Mouse (Mus musculus): ENCODE measurements around the gene Bhlhb9.

Bhlhb9 gene

DNA sequence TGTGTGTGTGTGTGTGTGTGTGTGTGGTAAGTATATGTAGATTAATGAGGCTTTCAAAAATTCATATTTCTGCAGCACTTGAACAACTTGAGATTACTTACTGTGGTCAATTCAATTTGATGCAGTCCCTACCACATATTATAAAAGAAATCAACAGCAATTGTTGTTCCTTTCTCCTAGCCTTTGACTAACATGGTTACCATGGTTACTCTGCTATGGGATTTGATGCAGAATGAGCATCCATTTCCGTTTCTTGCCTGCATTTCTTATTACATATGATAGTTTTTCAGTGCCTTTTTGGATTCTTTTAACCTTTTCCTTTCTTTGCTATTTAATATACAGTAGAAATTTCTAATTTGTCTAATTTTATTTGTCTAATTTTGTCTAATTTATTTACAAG is 119.7 kb downstream of the Bhlhb9 start:
- no peak for DNase-seq

DNA sequence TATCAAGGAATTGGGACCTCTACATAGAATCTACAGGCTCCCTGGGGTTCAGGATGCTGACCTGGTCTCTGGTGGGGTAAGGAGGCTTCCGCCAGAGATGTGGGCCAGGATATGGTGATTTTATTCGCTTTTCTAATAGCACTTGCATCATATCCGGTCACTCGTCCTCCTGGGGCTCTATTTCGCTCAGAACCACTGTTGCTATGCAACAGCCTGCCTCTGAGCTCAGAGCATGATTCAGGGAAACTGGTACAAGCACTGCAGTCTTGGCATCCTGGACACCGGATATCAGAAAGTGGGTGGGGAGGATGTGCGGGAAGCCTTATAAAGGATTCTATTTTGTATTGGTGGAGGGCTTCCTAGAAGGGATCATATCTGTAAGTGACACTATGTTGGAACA is 124.8 kb downstream of the Bhlhb9 start:
- DNase-seq, result no peak

DNA sequence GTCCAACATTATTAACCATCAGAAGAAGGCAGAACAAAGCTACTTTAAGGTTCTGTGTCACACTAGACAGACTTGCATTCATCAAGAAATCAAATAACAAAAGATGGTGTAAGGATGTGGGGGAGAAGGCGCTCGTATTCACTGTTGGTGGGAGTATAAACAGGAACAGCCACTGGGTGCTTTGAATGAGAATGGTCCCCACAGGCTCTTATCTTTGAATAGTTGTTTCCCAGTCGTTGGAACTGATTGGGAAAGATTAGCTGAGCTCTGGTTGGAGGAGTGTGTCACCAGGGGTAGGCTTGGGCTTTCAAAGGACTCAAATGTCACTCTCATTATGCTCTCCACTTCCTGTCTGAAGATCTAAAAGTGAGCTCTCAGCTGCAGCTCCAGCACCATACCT is 128.5 kb downstream of the Bhlhb9 start:
- DNase-seq, result no peak

DNA sequence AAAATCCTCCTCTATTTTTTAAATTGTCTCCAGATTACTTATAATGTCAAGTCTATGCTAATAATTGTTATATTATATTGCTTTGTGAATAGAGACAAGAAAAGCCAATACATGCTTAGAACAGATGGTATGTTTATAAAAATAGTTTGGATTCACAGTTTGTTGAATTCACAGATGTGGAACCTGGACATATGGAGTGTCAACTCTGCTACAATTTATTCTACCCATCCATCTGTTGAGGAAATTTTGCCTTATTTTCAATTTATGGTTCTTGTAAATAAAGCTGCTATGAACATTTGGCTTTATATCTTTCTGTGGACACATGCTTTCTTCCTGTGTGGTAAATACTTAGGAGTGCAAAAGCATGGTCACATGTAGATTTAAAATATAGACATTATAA is 131.2 kb downstream of the Bhlhb9 start:
- DNase-seq, result no peak

DNA sequence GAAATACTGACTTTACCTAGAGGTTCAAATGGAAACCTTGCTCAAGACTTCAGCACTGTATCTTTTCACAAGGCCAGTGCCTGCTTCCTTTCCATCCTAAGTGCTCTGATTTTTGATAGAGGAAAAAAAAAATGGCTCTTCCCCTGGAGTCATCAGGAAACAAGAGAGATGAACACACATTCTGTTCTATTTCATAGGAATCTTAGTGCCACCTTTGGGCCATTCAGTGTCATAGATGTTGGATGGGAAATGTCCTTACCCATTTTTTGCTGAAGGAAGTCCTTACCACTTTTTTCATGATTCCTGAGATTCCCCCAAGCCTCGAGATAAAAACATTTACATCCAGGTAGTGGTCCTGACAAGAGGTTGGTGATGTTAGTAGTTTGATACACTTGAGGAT is 139.1 kb downstream of the Bhlhb9 start:
- no peak for DNase-seq

All from kidney, postnatal 4 days (tissue).